Mouse (Mus musculus) ES-Bruce4 (cell line): ENCODE measurements around the gene Gm17402. TPM values are rescaled to one million over a fixed set of nuclear protein-coding genes. Genes with fewer than 3 reads are reported as not detected.

Experiments used
- H3K27ac ChIP-seq: 2 replicates; pipeline ENCODE4 v1.5.1; 2012; ENCODE audit warnings: low read length, inconsistent platforms; ENCODE audit not compliant: insufficient read depth
- H3K27me3 ChIP-seq: 2 replicates; pipeline ENCODE4 v1.6.1; 2012; ENCODE audit warnings: mild to moderate bottlenecking, low read length, inconsistent platforms; ENCODE audit not compliant: control insufficient read depth, poor library complexity, insufficient read depth, severe bottlenecking
- H3K36me3 ChIP-seq: 2 replicates; pipeline ENCODE4 v1.6.1; 2012; ENCODE audit warnings: inconsistent platforms, mild to moderate bottlenecking, low read length, moderate library complexity; ENCODE audit not compliant: control insufficient read depth, poor library complexity, insufficient read depth, severe bottlenecking
- H3K4me1 ChIP-seq: one replicate; pipeline ENCODE4 v1.8.1; 2011; ENCODE audit warnings: low read length; ENCODE audit not compliant: control insufficient read depth, insufficient read depth
- H3K4me3 ChIP-seq: 2 replicates; pipeline ENCODE4 v1.5.1; 2011; ENCODE audit warnings: low read depth, mild to moderate bottlenecking, low read length
- H3K9ac ChIP-seq: 2 replicates; pipeline ENCODE4 v1.6.1; 2012; ENCODE audit warnings: low read depth, mild to moderate bottlenecking, inconsistent platforms; ENCODE audit not compliant: poor library complexity, severe bottlenecking
- H3K9me3 ChIP-seq: replicated peaks from 2 replicates; pipeline ENCODE4 v1.6.1; 2012; ENCODE audit warnings: mild to moderate bottlenecking, low read length, inconsistent platforms; ENCODE audit not compliant: control insufficient read depth, poor library complexity, insufficient read depth, severe bottlenecking
- CTCF ChIP-seq: IDR thresholded peaks from one replicate; pipeline ENCODE4 v1.8.1; 2011; ENCODE audit warnings: low read depth, low read length
- EP300 ChIP-seq: IDR thresholded peaks from 2 replicates; pipeline ENCODE4 v1.6.1; 2011; ENCODE audit warnings: low read depth, low read length; ENCODE audit not compliant: insufficient read depth
- POLR2A ChIP-seq: IDR thresholded peaks from one replicate; pipeline ENCODE4 v1.8.1; 2011; ENCODE audit warnings: low read length; ENCODE audit not compliant: insufficient read depth
- polyA plus RNA-seq: library from polyadenylated mRNA; stranded (reverse); fragments of >200 nt; gene quantifications from 2 replicates; pipeline ENCODE4 v1.2.4, GENCODE M21; 2011; ENCODE audit warnings: low read depth; ENCODE audit not compliant: missing spikeins, insufficient read depth, insufficient read length

Gm17402 gene
- polyA plus RNA-seq = not detected in 2 replicates

DNA sequence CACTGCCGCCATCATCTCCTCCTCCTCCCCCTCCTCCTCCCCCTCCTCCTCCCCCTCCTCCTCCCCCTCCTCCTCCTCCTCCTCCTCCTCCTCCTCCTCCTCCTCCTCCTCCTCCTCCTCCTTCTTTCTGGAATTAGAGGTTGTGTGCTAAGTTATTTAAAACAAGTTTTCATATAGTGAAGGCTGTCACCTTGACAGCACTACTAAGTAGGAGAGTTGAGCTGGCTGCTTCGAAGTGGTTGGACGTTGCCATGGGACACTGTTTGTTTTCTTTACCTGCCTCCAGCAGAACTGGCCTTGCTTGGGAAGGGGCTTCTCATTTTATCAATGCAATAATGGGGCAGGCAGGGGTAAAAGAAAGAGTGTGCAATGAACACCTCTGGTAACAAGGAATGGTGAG lies at the start of gene Gm17402:
TSS of gene Gm17402 (minus strand) at position 101 of the 400 bp plus-strand sequence.
- TF ChIP-seq POLR2A (no peak), EP300 (no peak), CTCF (no peak)
- Histone ChIP-seq H3K27me3 (no peaks in the 10 kb centered on the region; the same call in none of the 2 replicates), H3K9me3 (peaks cover 3% of the 10 kb centered on the region; the same call in 1 of the 2 replicates), H3K36me3 (no peaks in the 10 kb centered on the region), H3K27ac (no peak within 1 kb of the TSS), H3K9ac (0 out of 2 replicates have a peak within 1 kb of the TSS, but pooled peaks have one; percentile 18), H3K4me3 (peak within 1 kb of the TSS; percentile 56), H3K4me1 (no peaks in the 10 kb centered on the region)

DNA sequence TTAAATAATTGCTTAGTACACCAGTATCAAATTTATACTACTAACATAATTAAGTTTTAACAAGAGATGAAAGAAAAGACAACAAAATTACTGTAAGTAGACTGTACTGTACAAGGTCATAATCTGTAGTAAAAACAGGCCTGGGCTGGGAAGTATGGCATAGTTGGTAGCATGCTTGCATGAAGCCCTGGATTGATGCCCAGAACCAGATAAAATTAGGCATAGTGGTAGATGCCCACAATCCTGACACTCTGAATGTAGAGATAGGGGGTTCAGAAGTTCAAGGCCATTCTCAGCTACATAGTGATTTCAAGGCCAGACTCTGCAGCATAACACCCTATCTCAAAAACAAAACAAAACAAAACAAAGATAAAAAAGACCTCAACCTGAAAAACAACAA lies 3.3 kb upstream of the Gm17402 start:
- no peaks in the 10 kb centered on the region for H3K36me3 ChIP-seq

DNA sequence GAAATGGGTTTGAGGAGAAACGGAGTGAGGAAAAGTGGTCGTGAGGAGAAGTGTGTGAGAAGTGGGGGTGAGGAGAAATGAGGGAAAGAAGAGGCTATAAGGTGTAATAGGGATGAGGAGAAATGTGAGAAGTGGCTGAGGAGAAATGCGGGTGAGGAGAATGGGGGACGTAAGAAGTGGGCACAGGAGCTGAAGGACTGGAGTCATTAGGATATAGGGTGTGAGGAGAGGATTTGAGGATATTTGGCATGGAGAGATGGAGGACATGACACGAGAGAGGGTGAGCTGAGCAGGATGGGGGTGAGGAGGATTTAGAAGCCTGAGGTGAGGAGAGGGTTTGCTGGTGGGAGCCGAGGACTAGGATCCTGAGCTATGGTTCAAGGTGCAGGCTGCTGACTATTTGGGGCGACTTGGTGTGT lies 594 bp downstream of the Gm17402 start:
- H3K27me3 ChIP-seq = no peaks in the 10 kb centered on the region; the same call in none of the 2 replicates
- TF ChIP-seq EP300 = no peak
- TF ChIP-seq POLR2A = no peak
- no peak for TF ChIP-seq CTCF

More for the DNA sequence above, 3.3 kb upstream of the Gm17402 start:
- Histone ChIP-seq H3K4me1 (no peaks in the 10 kb centered on the region), H3K4me3 (no peak overlapping the region), H3K9me3 (no peaks in the 10 kb centered on the region), H3K9ac (no peak overlapping the region), H3K27ac (no peak overlapping the region), H3K27me3 (no peaks in the 10 kb centered on the region; the same call in 1 of the 2 replicates)
- no peak for TF ChIP-seq POLR2A
- TF ChIP-seq CTCF = no peak
- no peak for TF ChIP-seq EP300

DNA sequence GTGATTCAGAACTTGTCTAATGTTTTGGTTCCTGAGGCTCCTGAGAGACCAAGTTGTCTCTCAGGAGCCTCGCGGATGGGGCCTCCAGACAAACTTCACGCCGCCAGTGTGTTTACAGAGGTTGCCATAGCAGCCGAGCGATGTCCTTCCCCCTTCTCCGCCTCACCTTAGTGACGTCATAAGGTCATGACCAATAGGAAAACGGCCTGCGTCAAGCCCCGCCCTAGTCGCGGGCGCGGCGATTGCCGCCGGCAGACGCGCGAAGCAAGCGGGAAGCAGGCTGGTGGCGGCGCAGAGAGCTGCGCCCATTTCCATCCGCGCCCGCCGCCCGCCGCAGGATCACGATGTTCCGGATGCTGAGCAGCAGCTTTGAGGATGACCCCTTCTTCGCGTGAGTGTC lies 1.1 kb downstream of the Gm17402 start, which contains the start of gene Mlf1:
TSS of gene Mlf1 (plus strand) at position 226 of the 400 bp plus-strand sequence.
- Histone ChIP-seq H3K27me3 (no peaks in the 10 kb centered on the region; the same call in none of the 2 replicates), H3K4me3 (peak within 1 kb of the TSS; percentile 56), H3K4me1 (no peaks in the 10 kb centered on the region), H3K36me3 (no peaks in the 10 kb centered on the region), H3K27ac (no peak within 1 kb of the TSS), H3K9me3 (peaks cover 3% of the 10 kb centered on the region; the same call in 1 of the 2 replicates), H3K9ac (0 out of 2 replicates have a peak within 1 kb of the TSS, but pooled peaks have one; percentile 18)
- TF ChIP-seq CTCF (no peak), POLR2A (no peak), EP300 (no peak)

More for the DNA sequence above, 594 bp downstream of the Gm17402 start:
- Histone ChIP-seq H3K9ac (0 out of 2 replicates have a peak overlapping the region, but pooled peaks have one; percentile 18), H3K4me1 (no peaks in the 10 kb centered on the region), H3K4me3 (peak overlapping the region; percentile 56), H3K36me3 (no peaks in the 10 kb centered on the region), H3K27ac (no peak overlapping the region), H3K9me3 (peaks cover 3% of the 10 kb centered on the region; the same call in 1 of the 2 replicates)

DNA sequence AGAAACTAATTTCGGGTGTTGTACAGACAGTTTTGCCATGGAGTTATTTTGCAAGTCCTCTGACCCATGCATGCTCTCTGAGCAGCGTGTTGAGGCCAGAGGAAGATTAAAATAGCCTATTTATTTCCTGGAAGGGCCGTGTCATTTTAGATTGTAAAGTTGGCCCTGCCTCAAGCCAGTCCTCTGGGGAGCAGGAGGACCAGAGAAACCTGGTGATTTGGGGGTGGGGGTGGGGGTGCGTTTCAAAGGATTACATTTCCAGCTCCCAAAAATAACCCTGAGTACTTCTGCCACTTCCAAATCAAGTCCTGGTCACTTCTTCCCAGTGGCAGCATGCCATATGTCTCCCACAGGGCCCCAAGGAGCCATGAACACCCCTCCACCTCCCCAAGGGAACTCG lies 2.2 kb downstream of the Gm17402 start:
- Histone ChIP-seq H3K27me3 (no peaks in the 10 kb centered on the region; the same call in none of the 2 replicates), H3K9me3 (peaks cover 3% of the 10 kb centered on the region; the same call in 1 of the 2 replicates), H3K4me3 (no peak overlapping the region), H3K36me3 (no peaks in the 10 kb centered on the region), H3K9ac (no peak overlapping the region), H3K27ac (no peak overlapping the region), H3K4me1 (no peaks in the 10 kb centered on the region)
- no peak for TF ChIP-seq POLR2A
- TF ChIP-seq CTCF = no peak
- no peak for TF ChIP-seq EP300

DNA sequence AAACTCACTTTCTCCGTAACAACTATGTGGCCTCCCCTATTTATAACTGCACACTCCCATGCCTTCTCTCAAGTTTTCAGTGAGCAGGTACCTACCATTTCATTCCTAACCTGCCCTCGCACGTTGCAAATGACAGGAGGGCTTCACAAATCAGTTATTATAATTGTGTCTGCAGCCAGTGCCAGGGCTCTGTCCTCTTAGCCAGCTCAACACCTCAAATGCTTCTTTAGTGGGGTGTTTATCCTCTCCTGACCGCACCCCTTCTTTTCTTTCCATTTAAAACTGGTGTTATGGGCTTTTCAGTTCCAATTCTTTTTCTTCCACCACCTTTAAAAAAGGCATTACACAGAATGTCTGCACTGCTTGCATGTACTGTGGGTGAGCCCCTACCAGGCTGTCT lies 2.8 kb downstream of the Gm17402 start:
- no peak for TF ChIP-seq CTCF
- no peak for TF ChIP-seq POLR2A
- no peak for TF ChIP-seq EP300
- Histone ChIP-seq H3K27me3 (no peaks in the 10 kb centered on the region; the same call in none of the 2 replicates), H3K9me3 (peaks cover 3% of the 10 kb centered on the region; the same call in 1 of the 2 replicates), H3K27ac (no peak overlapping the region), H3K4me3 (no peak overlapping the region), H3K4me1 (no peaks in the 10 kb centered on the region), H3K9ac (no peak overlapping the region), H3K36me3 (no peaks in the 10 kb centered on the region)
